Comparison of ENCODE assay signal across 7 mouse cellular contexts in genomic region chr12:38778299-38779075, GRCm38 (mm10). TPM values are rescaled to one million over a fixed set of nuclear protein-coding genes. Genes with fewer than 3 reads are reported as not detected.
DNase-seq lines count a peak whose midpoint lies in the region; ATAC-seq and TF ChIP-seq lines count a peak whose summit lies in the region.

No protein-coding gene starts in this region.

- DNase-seq in adrenal gland, postnatal 25 days: peak; percentile 91
- DNase-seq in embryonic facial prominence, embryonic 10.5 days (ENCODE audit: low spot score): peak; percentile 95
- DNase-seq in heart, adult 11 months: peak; percentile 100
- DNase-seq in left cerebral cortex, postnatal 4 days: peak; percentile 91
- peak; percentile 93 for DNase-seq in midbrain, embryonic 10.5 days (ENCODE audit: low spot score)
- peak; percentile 70 for DNase-seq in right cerebral cortex, postnatal 4 days

- peak overlapping the region; percentile 98 for H3K4me2 ChIP-seq in intestine, postnatal 0 days (replicated peaks; ENCODE audit: low read depth)

- H3K4me1 ChIP-seq in embryonic facial prominence, embryonic 10.5 days: peaks cover 22% of the 10 kb centered on the region; the same call in 1 of the 2 replicates
- H3K4me1 ChIP-seq in intestine, postnatal 0 days (replicated peaks; ENCODE audit: control insufficient read depth, insufficient read depth, low read length): no peaks in the 10 kb centered on the region
- peaks cover 23% of the 10 kb centered on the region for H3K4me1 ChIP-seq in midbrain, embryonic 10.5 days

- H3K9ac ChIP-seq in intestine, postnatal 0 days (ENCODE audit: low read depth, low read length): peak overlapping the region; percentile 52

- peak; percentile 99 for ATAC-seq in intestine, postnatal 0 days

- H3K4me3 ChIP-seq in embryonic facial prominence, embryonic 10.5 days: peak overlapping the region; percentile 71
- peak overlapping the region; percentile 72 for H3K4me3 ChIP-seq in intestine, postnatal 0 days (ENCODE audit: low read depth, low read length)
- peak overlapping the region; percentile 67 for H3K4me3 ChIP-seq in midbrain, embryonic 10.5 days

- under 1% methylated on average over 37 of the region's 37 CpGs for WGBS in embryonic facial prominence, embryonic 10.5 days
- WGBS in intestine, postnatal 0 days: under 1% methylated on average over 37 of the region's 37 CpGs
- WGBS in midbrain, embryonic 10.5 days: under 1% methylated on average over 37 of the region's 37 CpGs

- intact Hi-C loops in left cerebral cortex, postnatal 4 days (cut with DNase I): no loop called here

- H3K27ac ChIP-seq in embryonic facial prominence, embryonic 10.5 days (replicated peaks): peak overlapping the region; percentile 95
- peak overlapping the region; percentile 87 for H3K27ac ChIP-seq in intestine, postnatal 0 days (ENCODE audit: low read depth, low read length)
- peak overlapping the region; percentile 90 for H3K27ac ChIP-seq in midbrain, embryonic 10.5 days (replicated peaks)

- no peaks in the 10 kb centered on the region for H3K9me3 ChIP-seq in embryonic facial prominence, embryonic 10.5 days
- no peaks in the 10 kb centered on the region for H3K9me3 ChIP-seq in intestine, postnatal 0 days (ENCODE audit: control insufficient read depth)
- no peaks in the 10 kb centered on the region for H3K9me3 ChIP-seq in midbrain, embryonic 10.5 days (replicated peaks)

- H3K36me3 ChIP-seq in embryonic facial prominence, embryonic 10.5 days (replicated peaks): no peaks in the 10 kb centered on the region
- H3K36me3 ChIP-seq in intestine, postnatal 0 days (ENCODE audit: control insufficient read depth, insufficient read depth): no peaks in the 10 kb centered on the region
- H3K36me3 ChIP-seq in midbrain, embryonic 10.5 days: no peaks in the 10 kb centered on the region

- no peaks in the 10 kb centered on the region for H3K27me3 ChIP-seq in embryonic facial prominence, embryonic 10.5 days (replicated peaks; ENCODE audit: low read depth, poor library complexity, severe bottlenecking)
- H3K27me3 ChIP-seq in intestine, postnatal 0 days (replicated peaks; ENCODE audit: control insufficient read depth, insufficient read depth, low read length): no peaks in the 10 kb centered on the region
- H3K27me3 ChIP-seq in midbrain, embryonic 10.5 days (ENCODE audit: low read depth, poor library complexity, severe bottlenecking): no peaks in the 10 kb centered on the region

- peak; percentile 25; the same call in 1 of the 2 replicates for TF ChIP-seq CTCF in intestine, postnatal 0 days (IDR thresholded peaks at IDR 0.05; ENCODE audit: low read depth)

RNA-seq across cellular contexts. Expression of gene Etv1, which starts 0.7 kb away (rescaled TPM):
- 65.7 and 86.7 TPM in 2 replicates for total RNA-seq in adrenal gland, postnatal 25 days (2021)
- 23.5 and 25.1 TPM in 2 replicates for polyA plus RNA-seq in embryonic facial prominence, embryonic 10.5 days (2016; fragmentation: Nextera tagmentation; extraction: Ambion mirVana)
- 18.5 and 18.6 TPM in 2 replicates for polyA plus RNA-seq in intestine, postnatal 0 days (2015; fragmentation: Nextera tagmentation; extraction: Ambion mirVana)
- total RNA-seq in left cerebral cortex, postnatal 4 days (2021): 10 to 100 TPM; 52.5 to 53.3 TPM
- 13.1 and 15.2 TPM in 2 replicates for polyA plus RNA-seq in midbrain, embryonic 10.5 days (2016; fragmentation: Nextera tagmentation; extraction: Ambion mirVana)

Comparison
In these comparisons a context has a peak if more than half of its experiments do, and no peak if none do; other contexts are left out.
1. Peak in every context shown above with its lines: DNase-seq, ATAC-seq, H3K4me3 ChIP-seq and H3K27ac ChIP-seq.